Mouse (Mus musculus): Measurements from ENCODE around the gene Hopx. TPM values are rescaled to one million over a fixed set of nuclear protein-coding genes. Genes with fewer than 3 reads are reported as not detected.
"Not testable (repeated sequence)": the region's sequence is repeated elsewhere in the genome, so short reads cannot be mapped to it uniquely, and the experiment has no call there.

Hopx gene
- polyA plus RNA-seq, 1 experiment: 58.4 TPM

GRCm38 (mm10) chr5:77107146-77107822 lies 7.6 kb downstream of the Hopx start:
- WGBS: 37% methylated on average over 11 of the region's 11 CpGs
- DNase-seq (ENCODE audit: low read depth, low spot score): no peak

DNA sequence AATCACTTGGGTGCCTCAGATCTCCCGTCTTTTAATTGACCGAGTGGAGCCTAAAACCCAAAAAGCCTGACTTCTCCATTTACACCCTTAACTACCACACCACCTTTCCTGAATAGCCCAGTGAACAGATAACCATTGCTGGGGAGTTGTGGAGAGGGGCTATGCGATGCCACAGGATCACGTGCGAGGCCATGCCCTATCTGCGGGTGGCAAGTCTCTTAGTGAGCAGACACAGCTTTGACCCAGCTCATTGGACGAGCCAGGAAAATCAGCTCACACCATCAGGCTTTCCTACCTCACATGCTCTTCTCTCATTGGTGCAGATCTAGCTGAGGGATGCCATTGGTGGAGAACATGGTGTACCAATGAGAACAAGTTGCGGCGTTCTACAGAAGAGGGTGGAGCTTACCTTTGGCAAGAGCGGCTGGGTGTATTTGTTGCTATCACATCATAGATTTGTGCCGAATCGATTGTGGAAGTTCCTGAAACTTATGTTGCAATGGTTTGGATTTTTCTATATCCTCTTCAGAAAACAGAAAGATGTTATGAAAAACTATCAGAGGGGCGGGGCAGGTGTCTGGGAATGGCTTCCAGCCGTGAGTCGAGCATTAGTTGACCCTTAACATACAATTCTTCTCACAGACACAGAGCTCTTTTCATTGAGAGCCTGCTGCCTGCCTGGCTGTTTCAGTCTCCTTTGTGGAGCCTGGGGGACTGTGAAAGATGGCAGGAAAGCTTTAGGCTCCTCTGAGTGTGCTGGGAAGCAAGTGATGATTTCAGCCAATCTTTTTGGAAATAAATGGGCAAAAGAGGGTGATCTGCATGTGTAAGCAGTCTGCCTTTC lies 12.2 kb downstream of the Hopx start:
- no peak for DNase-seq (ENCODE audit: low read depth, low spot score)

DNA sequence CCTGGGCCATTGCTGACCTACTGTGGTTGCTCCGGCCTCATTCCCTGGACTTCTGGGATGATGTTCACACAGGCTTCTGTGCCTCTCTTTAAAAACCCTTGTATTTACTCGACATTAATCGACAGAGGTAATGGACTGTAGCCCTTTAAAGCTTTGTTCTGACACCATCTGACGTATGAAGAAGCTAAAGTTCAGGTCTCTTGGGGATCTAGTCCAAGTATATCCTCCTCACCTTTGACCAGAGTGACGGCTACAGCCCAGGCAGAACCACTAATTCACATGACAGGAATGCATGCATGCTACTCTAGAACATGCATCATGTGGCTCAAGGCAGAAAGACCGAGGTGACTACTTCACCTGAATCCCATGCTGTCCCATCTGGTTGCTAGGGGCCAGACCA lies 14.2 kb downstream of the Hopx start:
- 87% methylated on average over 6 of the region's 6 CpGs for WGBS
- DNase-seq (ENCODE audit: low read depth, low spot score): no peak

More for the DNA sequence above, 12.2 kb downstream of the Hopx start:
- 53% methylated on average over 15 of the region's 15 CpGs for WGBS

- 77% methylated on average over 6 of the region's 6 CpGs for WGBS
- no peak for DNase-seq (ENCODE audit: low read depth, low spot score)
Measured at GRCm38 (mm10) chr5:77099997-77100380, 14.9 kb downstream of the Hopx start.

DNA sequence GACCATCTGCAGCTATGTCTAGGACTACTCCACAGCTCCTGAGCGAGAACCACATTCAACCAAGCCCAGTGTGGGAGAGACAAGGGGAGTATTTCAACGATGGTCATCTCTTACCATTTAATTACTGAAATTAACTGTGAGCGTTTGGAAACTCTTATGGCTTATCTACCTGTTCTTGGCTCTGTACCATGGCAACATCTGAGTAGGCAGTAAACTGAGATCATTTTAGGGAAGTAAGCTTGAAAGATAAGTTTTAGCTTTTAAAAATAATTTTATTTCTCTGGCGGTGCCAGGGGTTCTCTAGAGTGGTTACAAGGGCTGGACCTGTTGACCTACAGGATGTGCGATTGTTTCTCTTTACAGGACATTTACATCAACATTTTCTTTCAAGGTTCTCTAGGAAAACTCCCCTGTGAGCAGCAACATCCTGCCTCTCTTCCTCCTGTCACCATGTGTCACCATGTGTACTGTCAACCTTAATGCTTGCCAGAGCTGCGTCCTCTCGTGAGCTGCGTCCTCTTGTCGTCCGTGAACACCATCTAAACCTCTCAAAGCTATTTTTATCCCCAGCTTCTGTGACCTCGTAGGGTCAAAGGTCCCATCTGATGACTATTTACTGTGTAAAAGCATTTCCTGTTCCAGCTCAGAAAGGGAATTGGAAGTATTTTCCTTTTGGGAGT lies 15.5 kb downstream of the Hopx start:
- 23% methylated on average over 11 of the region's 11 CpGs for WGBS
- no peak for DNase-seq (ENCODE audit: low read depth, low spot score)

GRCm38 (mm10) chr5:77098874-77099273 lies 16.0 kb downstream of the Hopx start:
- DNase-seq (ENCODE audit: low read depth, low spot score): no peak
- WGBS: 82% methylated on average over 3 of the region's 3 CpGs

DNA sequence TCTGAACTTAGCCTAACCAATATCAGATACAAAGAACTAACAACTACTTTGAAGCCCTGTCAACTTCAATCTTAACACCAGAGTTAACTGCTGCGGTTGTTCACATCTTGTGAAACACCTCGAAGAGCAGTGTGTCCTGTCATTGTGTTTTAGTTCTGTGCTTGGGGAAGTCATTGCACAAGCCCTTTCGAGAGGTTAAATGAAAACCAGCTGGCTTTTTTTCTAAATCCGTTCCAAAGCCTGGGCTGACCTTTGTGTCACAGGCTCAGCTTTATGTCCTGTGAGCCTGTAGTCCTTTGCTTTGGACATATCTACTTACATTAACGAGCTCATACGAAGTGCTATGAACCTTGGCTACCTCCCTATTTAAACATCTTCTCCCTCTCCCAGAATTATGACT lies 17.2 kb downstream of the Hopx start:
- 24% methylated on average over 6 of the region's 6 CpGs for WGBS
- no peak for DNase-seq (ENCODE audit: low read depth, low spot score)

GRCm38 (mm10) chr5:77096194-77096593 lies 18.7 kb downstream of the Hopx start:
- WGBS: 73% methylated on average over 3 of the region's 3 CpGs
- not testable (repeated sequence) for DNase-seq (ENCODE audit: low read depth, low spot score)

GRCm38 (mm10) chr5:77094510-77095491 lies 20.1 kb downstream of the Hopx start:
- DNase-seq (ENCODE audit: low read depth, low spot score): no peak
- under 1% methylated on average over 69 of the region's 69 CpGs for WGBS

GRCm38 (mm10) chr5:77093961-77094360 lies 21.0 kb downstream of the Hopx start:
- no peak for DNase-seq (ENCODE audit: low read depth, low spot score)
- 34% methylated on average over 8 of the region's 8 CpGs for WGBS

DNA sequence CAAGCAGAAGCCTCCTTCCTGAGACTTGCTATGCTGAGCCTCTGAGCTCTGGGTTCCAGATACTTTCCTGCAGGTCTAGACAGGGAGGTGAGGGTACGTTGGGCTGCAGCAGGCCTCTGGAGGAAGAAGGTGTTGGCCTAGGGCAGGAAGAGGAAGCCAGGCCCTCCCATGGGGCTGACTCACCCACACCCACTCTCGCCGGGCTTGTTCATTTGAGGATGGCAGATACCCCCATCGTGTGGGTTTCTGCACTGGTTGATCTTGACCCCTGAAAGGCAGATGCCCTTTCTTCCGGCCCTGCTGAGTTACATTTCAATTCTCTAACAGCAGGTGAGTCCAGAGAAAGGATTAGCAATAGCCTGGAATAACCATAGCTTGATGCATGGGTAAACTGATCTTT lies 22.4 kb downstream of the Hopx start:
- DNase-seq (ENCODE audit: low read depth, low spot score): no peak
- WGBS: 33% methylated on average over 5 of the region's 5 CpGs

GRCm38 (mm10) chr5:77091923-77092322 lies 23.0 kb downstream of the Hopx start:
- no peak for DNase-seq (ENCODE audit: low read depth, low spot score)
- WGBS: 57% methylated on average over 3 of the region's 3 CpGs

GRCm38 (mm10) chr5:77090521-77091096 lies 24.3 kb downstream of the Hopx start:
- WGBS: 49% methylated on average over 5 of the region's 5 CpGs
- no peak for DNase-seq (ENCODE audit: low read depth, low spot score)

DNA sequence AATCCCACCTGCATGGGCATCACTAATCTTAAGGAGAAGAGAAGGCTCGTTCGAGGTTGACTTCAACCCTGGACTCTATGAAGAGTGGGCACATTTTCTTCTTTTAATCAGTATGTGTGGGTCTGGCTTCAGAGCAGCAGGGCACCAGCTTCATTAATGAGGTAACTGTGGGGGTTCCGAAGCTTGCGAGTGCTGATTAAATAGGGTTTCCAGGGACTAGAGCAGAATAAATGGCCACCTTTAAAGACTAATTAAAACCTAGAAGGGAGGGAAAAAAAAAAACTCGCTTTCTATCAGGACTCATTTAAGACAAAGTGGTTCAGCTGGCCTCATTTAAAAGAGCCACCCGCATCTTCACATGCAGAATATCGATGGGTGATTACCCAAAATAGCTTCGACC lies 25.0 kb downstream of the Hopx start:
- DNase-seq (ENCODE audit: low read depth, low spot score): no peak
- 86% methylated on average over 8 of the region's 8 CpGs for WGBS

DNA sequence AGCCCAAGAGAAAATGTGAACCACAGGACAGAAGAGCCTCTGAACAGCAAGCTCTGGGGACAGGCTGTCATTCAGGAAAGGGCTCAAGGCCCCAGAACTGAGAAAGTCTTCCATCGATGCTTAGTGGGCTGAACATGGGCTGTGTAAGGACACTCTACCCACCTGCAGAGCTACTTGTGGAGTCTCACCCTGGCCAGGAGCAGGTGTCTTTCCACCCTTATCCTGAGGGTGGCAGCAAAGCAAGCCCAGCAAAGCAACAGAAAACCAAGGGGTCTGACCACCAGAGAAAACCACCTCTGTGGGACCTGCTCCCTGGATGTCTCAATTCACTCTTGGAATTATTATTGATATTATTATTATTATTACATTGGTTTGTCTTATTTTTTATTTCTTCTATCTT lies 25.6 kb downstream of the Hopx start:
- 64% methylated on average over 1 of the region's 1 CpGs for WGBS
- DNase-seq (ENCODE audit: low read depth, low spot score): no peak

DNA sequence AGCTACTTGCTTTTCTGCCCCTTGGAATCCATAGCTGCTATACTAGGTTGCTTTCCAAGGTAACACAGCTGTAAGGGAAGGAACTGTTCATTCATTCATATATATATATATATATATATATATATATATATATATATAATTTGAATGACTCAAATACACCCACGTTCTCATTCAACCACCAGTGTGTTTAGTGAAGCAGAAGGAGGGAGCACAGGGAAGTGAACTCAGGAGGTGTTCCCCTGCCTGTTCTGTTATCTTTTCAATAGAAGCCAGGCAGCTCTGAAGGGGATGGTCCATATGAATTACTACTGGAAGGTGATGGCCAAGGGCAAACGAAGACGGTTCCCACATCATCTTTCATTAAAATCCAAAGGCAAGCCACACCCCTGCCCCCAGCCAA lies 27.8 kb downstream of the Hopx start:
- 65% methylated on average over 3 of the region's 3 CpGs for WGBS
- no peak for DNase-seq (ENCODE audit: low read depth, low spot score)

- WGBS: 67% methylated on average over 7 of the region's 7 CpGs
- no peak for DNase-seq (ENCODE audit: low read depth, low spot score)
Measured at GRCm38 (mm10) chr5:77086541-77086940, 28.4 kb downstream of the Hopx start.

DNA sequence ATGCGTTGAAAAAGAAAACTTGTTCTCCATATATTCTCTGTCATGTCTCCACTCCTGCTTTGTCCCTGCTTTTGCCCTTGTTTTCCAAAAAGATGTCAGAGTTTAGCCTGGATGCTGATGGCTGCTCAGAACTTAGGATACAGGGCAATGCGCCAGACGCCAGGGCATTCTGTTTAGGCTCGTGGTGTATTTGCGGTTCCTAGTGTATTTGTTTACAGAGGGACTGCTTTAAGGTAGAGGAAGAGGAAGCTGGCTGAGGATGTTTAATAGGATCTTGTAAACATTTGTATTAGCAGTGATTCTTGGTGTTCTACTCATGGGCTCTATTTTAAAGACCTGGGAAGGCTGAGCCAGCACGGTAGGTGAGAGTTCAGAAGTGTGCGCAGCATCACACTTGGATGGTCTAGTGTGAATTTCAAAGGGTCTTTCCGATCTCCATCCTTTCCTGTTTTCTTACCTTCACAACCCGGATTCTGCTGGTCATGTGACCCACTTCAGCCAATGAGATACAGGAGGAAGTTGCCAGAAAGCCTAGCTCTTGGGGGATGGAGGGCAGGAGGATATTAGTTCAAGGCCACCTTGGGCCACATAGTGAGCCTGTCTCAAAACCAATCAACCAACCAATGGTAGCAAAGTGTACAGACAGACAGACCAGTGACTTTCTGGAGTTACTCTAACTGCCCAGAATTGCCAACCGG lies 29.0 kb downstream of the Hopx start:
- WGBS: 61% methylated on average over 10 of the region's 10 CpGs
- no peak for DNase-seq (ENCODE audit: low read depth, low spot score)

DNA sequence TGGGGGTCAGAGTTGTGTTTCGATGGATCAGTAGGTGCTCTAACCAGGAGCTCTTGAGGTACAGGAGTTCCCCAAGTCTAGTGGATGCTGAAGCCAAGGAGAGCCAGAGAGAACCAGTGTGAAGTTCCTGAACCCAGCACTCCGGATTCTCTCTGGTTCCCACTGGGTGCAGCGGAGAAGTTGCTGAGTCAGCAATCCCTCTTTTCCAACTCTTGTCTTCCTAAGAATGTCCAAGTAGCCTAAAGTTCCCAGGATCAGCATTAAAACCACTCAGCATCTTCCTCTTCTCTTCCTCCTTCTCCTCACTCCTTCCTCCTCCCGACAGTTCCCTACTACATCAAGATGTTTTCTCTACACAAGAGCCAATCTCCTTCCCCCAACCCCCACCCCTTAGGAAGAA lies 30.5 kb downstream of the Hopx start:
- 92% methylated on average over 4 of the region's 4 CpGs for WGBS
- no peak for DNase-seq (ENCODE audit: low read depth, low spot score)

Measured in large intestine, adult 2 months (tissue).